Mouse (Mus musculus): ENCODE results near the gene Dpep2nb.

The Dpep2nb gene

DNA sequence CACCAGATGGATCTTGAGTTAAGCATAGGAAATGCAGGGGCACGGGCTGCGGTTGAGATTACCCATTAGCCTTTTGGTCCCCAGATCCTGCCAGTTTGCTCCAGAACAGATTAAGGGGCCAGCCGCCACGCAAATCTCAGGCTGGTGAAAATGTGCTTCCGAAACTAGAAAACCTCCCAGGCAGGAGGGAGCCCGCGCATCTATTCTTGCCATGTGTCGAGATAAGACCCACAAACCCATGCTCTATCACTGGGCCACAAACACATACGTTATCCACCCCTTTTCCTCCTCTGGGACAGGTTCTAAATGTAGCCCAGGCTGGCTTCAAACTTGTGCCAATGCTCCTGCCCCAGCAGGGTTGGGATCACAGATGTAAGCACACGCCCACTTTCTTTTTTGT is 44.2 kb downstream of the Dpep2nb start:
- in situ Hi-C loops (cut with MboI, MseI) = no loop called here

DNA sequence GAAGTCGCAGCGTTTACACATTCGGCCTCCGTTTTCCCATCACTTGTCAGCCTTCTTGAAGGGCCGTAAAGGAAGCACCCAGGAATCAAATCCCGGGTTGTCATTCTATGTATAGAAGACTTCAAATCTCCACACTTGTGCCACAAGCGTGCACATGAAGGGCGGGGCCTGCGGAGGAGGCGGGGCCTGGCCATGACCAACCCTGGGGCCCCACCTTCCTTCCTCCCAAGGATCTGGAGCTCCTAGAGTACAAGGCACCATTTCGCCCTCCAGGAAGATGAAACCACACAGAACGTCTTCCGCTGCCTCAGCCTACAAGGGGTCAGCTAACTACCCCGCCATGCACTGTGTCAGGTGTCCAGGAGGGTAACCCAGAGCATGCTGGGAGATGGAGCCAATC is 44.7 kb downstream of the Dpep2nb start:
- in situ Hi-C loops (cut with MboI, MseI) = no loop called here

DNA sequence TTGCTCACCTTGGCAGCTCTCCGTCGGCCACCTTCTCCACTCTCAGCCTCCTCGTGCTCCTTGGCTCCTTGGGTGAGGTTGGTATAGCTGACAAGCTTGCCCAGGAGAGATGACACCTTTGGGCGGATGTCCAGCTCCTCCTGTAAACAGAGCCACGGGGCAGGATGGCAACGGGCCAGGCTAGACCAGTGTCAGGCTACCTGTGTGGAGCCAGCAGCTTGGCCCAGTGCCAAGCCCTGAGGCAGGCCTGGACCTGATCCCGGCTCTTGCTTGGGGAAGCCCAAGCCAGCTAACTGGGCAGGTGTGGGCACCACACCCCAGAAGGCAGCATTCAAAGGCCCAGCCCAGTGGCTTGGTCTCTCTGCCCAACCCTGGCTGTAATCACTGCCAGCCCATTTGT is 46.4 kb downstream of the Dpep2nb start:
- in situ Hi-C loops (cut with MboI, MseI) = no loop called here

DNA sequence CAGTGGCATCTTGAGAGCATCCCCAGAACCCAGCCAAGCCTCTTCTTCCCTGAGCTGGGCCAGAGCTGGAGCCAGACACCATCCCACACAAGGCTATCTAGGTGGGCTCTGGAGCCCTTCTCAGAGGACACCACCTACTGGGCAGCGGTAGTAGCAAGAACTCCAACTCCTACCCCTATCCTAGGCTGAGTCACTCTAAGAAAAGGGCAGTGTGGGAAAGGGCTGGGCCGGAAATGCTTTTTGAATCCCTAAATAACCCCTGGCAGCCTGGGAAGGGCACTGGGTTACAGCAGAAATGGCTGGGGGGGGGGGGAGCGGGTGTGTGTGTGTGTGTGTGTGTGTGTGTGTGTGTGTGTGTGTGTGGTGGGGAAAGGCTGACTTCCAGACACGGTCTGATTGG is 48.0 kb downstream of the Dpep2nb start:
- in situ Hi-C loops (cut with MboI, MseI) = no loop called here

DNA sequence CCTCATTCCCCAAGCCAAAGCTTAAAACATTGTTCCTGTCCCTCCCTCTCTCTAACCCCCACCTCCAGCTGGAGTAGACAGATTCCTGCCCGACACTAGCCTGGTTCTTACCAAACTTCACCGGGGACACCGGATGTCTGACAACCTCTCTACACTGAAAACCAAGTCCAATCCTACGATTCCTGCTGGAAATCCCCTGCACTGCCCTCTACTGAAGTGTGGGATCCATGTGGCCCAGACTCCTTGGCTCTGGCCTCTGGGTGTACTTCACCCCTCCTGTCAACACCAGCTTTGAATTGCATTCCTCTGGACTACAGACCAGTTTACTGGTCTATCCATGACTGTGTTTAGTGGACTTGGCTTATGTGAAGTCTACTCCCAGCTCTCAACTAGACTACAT is 49.2 kb downstream of the Dpep2nb start:
- in situ Hi-C loops (cut with MboI, MseI) = no loop called here

DNA sequence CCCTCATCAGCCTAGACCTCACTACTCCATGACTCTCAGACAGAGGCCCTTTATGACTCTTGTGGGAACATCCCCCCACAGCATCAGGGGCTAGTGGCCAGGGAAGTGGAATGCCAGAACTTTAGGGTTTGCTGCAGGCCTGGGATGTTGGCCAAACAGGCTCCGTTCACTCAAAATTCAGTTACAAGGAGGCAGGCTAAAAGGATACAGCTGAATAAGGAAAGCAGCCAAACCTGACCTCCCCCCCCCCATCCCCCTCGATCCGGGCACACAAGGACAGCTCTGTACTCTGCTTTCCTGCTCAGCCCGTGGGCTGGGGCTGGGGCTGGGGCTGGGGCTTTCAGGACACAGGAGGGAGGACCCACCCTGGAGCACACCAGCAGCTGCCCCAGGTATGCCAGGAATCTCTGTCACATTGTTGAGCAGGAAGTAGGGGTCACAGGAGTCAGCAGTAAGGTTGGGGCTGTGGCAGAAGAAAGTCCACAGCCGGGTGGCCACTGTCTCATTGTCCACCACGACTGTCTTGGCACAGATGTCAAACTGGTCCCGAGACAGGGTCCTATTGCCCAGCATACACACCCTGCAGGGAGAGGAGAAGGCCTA is 54.6 kb downstream of the Dpep2nb start:
- in situ Hi-C loops (cut with MboI, MseI) = no loop called here

DNA sequence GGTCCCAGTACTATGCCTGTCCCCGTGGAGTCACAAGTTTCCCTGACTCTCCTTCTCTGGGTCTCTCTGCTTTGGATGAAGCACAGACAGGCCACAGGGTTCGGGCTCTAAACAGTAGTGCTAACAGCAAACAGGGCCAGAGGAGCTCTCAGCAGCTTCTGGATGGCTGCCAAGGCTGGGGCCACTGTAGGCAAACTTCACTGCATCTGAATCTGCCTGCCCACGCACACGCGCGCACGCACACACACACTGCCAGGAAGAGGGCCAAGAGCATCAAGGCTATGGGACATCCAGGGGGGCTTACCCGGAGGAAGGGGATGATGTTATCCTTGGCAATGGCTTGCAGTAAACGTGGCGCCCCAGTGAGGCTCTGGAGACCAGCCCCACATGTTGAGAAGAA is 56.4 kb downstream of the Dpep2nb start:
- in situ Hi-C loops (cut with MboI, MseI) = no loop called here

Measured in T-helper 2 cell (primary cell).